Mouse (Mus musculus) liver, adult 2 months (tissue): ENCODE measurements at regions not wholly inside any gene's neighbourhood (a gene's known extent, or its start where the extent isn't known, plus 50 kb on each side); places are given as distances from the start of the nearest gene placed in this dataset.

Experiments used
- CTCF ChIP-seq: fragments of 200-500 bp; IDR thresholded peaks from 2 replicates; pipeline ENCODE4 v1.5.1; 2011; ENCODE audit warnings: low read depth, low read length, control low read depth
- POLR2A ChIP-seq: fragments of 200-500 bp; IDR thresholded peaks from 2 replicates; pipeline ENCODE4 v1.6.1; 2011; ENCODE audit warnings: low read length, control low read depth; ENCODE audit not compliant: insufficient read depth; ENCODE audit errors: extremely low read depth

GRCm38 (mm10) chr17:88327791-88328190, 112.7 kb upstream of the Foxn2 start:
- no peak for TF ChIP-seq CTCF
- no peak for TF ChIP-seq POLR2A
